Mouse (Mus musculus): ENCODE data around the gene Prr13.

GRCm38 (mm10) chr15:102471295-102471645 is 12.4 kb downstream of the Prr13 start:
- TF ChIP-seq MAX (IDR thresholded peaks at IDR 0.05; ENCODE audit: low read length): no peak
- TF ChIP-seq ZC3H11A (IDR thresholded peaks at IDR 0.05; ENCODE audit: low read depth, low read length): no peak
- no peak for TF ChIP-seq POLR2A (IDR thresholded peaks at IDR 0.05; ENCODE audit: control insufficient read depth in 1 of 2, insufficient read depth in 1 of 2, low read depth in 1 of 2, low read length in 2 of 2, poor library complexity in 1 of 2)
- TF ChIP-seq CHD2 (IDR thresholded peaks at IDR 0.05; ENCODE audit: low read length): no peak
- no peak for TF ChIP-seq CTCF (IDR thresholded peaks at IDR 0.05 in 2 of 3, conservative IDR thresholded peaks at IDR 0.05 in 1 of 3; ENCODE audit: control insufficient read depth in 1 of 3, insufficient read depth in 1 of 3, low read depth in 2 of 3, low read length in 3 of 3, poor library complexity in 1 of 3, severe bottlenecking in 1 of 3)
- TF ChIP-seq POLR2AphosphoS5 (IDR thresholded peaks at IDR 0.05; ENCODE audit: borderline replicate concordance, low read depth, low read length): no peak
- TF ChIP-seq BHLHE40 (IDR thresholded peaks at IDR 0.05; ENCODE audit: borderline replicate concordance, low read depth, low read length): no peak
- TF ChIP-seq TAL1 (IDR thresholded peaks at IDR 0.05; ENCODE audit: low read length): no peak

Measured in MEL (cell line).